Mouse (Mus musculus) small intestine, adult 2 months (tissue): ENCODE data around the gene Wrnip1.

ENCODE experiments used
- CTCF ChIP-seq: fragments of 200-500 bp; IDR thresholded peaks from 2 replicates; pipeline ENCODE4 v1.5.1; 2012; ENCODE audit warnings: low read depth, mild to moderate bottlenecking, control low read depth, inconsistent platforms, low read length, moderate library complexity, mixed read lengths; ENCODE audit not compliant: insufficient replicate concordance, insufficient read length; ENCODE audit errors: extremely low read depth
- POLR2A ChIP-seq: fragments of 200-500 bp; IDR thresholded peaks from 2 replicates; pipeline ENCODE4 v1.6.1; 2012; ENCODE audit warnings: low read depth, mild to moderate bottlenecking, control low read depth, inconsistent platforms, low read length, moderate library complexity

GRCm38 (mm10) chr13:32831505-32832273, 29.9 kb downstream of the Wrnip1 start:
- TF ChIP-seq POLR2A (no peak), CTCF (no peak)
